8 mouse cellular contexts compared by ENCODE assay signal in the genomic region with DNA sequence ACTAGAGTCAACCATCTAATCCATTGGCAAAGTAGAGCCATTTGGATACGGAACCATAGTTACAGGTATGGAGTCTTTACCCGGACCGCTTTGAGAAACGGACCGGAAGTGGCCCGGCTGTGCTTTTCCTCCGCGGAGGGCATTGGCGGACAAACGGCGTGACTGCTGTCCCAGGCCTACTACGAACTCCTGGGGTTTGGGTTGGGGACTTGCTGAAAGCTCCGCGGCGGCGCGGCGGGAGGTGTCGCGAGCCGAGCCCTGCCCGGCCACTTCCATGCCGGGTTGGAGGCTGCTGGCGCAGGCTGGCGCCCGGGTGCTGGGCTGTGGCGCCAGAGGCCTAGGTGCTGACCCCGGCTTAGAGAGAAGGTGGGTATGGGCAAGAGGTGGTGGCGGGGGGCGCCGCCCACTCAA. TPM values are rescaled to one million over a fixed set of nuclear protein-coding genes. Genes with fewer than 3 reads are reported as not detected.
DNase-seq lines count a peak whose midpoint lies in the region; ATAC-seq and TF ChIP-seq lines count a peak whose summit lies in the region.

Mrpl3 (plus strand) TSS at position 93 of the 411 bp plus-strand sequence.

- no peaks in the 10 kb centered on the region for H3K27me3 ChIP-seq in ES-Bruce4 (ENCODE audit: control insufficient read depth, insufficient read depth, low read length, poor library complexity, severe bottlenecking)
- no peaks in the 10 kb centered on the region for H3K27me3 ChIP-seq in forebrain, embryonic 14.5 days (replicated peaks; ENCODE audit: control insufficient read depth, insufficient read depth, low read length)
- 0 out of 2 replicates have a peak, but pooled peaks cover 3% of the 10 kb centered on the region for H3K27me3 ChIP-seq in neural tube, embryonic 15.5 days (replicated peaks)

- peak; percentile 85 for DNase-seq in forebrain, embryonic 14.5 days (ENCODE audit: low spot score)
- peak; percentile 86 to 92 for DNase-seq in heart, postnatal 14 days
- DNase-seq in layer of hippocampus, adult 11-12 months (ENCODE audit: low spot score): peak; percentile 84
- peak; percentile 78 to 82 for DNase-seq in lung, adult 18-20 months
- DNase-seq in testis, postnatal 14 days (ENCODE audit: low spot score): peak; percentile 87

- TF ChIP-seq CTCF in ES-Bruce4 (IDR thresholded peaks at IDR 0.05; ENCODE audit: low read depth, low read length): no peak

- H3K4me1 ChIP-seq in ES-Bruce4 (ENCODE audit: control insufficient read depth, insufficient read depth, low read length): no peaks in the 10 kb centered on the region
- H3K4me1 ChIP-seq in forebrain, embryonic 14.5 days (ENCODE audit: control insufficient read depth, insufficient read depth, low read length): peaks cover 3% of the 10 kb centered on the region; the same call in 1 of the 2 replicates
- H3K4me1 ChIP-seq in neural tube, embryonic 15.5 days: peaks cover 23% of the 10 kb centered on the region

- H3K27ac ChIP-seq in ES-Bruce4 (ENCODE audit: insufficient read depth, low read length): no peak within 1 kb of the TSS
- H3K27ac ChIP-seq in forebrain, embryonic 14.5 days (ENCODE audit: low read depth, low read length): peak within 1 kb of the TSS; percentile 58
- H3K27ac ChIP-seq in neural tube, embryonic 15.5 days (replicated peaks): peak within 1 kb of the TSS; percentile 78

- H3K9me3 ChIP-seq in ES-Bruce4 (replicated peaks; ENCODE audit: control insufficient read depth, insufficient read depth, low read length, poor library complexity, severe bottlenecking): no peaks in the 10 kb centered on the region
- no peaks in the 10 kb centered on the region for H3K9me3 ChIP-seq in forebrain, embryonic 14.5 days (replicated peaks; ENCODE audit: control insufficient read depth, low read length)
- H3K9me3 ChIP-seq in neural tube, embryonic 15.5 days (replicated peaks): no peaks in the 10 kb centered on the region

- 1% methylated on average over 31 of the region's 31 CpGs for WGBS in forebrain, embryonic 14.5 days
- WGBS in neural tube, embryonic 15.5 days: under 1% methylated on average over 31 of the region's 31 CpGs

- H3K4me3 ChIP-seq in ES-Bruce4 (ENCODE audit: low read depth, low read length): peak within 1 kb of the TSS; percentile 76
- peak within 1 kb of the TSS; percentile 99 for H3K4me3 ChIP-seq in forebrain, embryonic 14.5 days (ENCODE audit: low read depth, low read length)
- H3K4me3 ChIP-seq in neural tube, embryonic 15.5 days (replicated peaks): peak within 1 kb of the TSS; percentile 100

- ATAC-seq in cerebellum, adult (ENCODE audit: insufficient number of reproducible peaks, low FRiP score, low TSS enrichment): peak; percentile 75
- ATAC-seq in forebrain, embryonic 14.5 days: peak; percentile 90
- ATAC-seq in neural tube, embryonic 15.5 days (ENCODE audit: low FRiP score): peak; percentile 79

- intact Hi-C loops in heart, postnatal 14 days (cut with DNase I): loop anchor here (5.0 kb wide), 1 partner anchor 339 kb away; no protein-coding TSS in a partner anchor

- no peak for TF ChIP-seq POLR2A in ES-Bruce4 (IDR thresholded peaks at IDR 0.05; ENCODE audit: insufficient read depth, low read length)

- H3K9ac ChIP-seq in ES-Bruce4 (ENCODE audit: low read depth, poor library complexity, severe bottlenecking): peak within 1 kb of the TSS; percentile 78
- peak within 1 kb of the TSS; percentile 96 for H3K9ac ChIP-seq in forebrain, embryonic 14.5 days (ENCODE audit: low read length)
- peak within 1 kb of the TSS; percentile 99 for H3K9ac ChIP-seq in neural tube, embryonic 15.5 days (replicated peaks)

- H3K4me2 ChIP-seq in forebrain, embryonic 14.5 days (ENCODE audit: low read length): peak within 1 kb of the TSS; percentile 84
- H3K4me2 ChIP-seq in neural tube, embryonic 15.5 days: peak within 1 kb of the TSS; percentile 68

- H3K36me3 ChIP-seq in ES-Bruce4 (ENCODE audit: control insufficient read depth, insufficient read depth, low read length, poor library complexity, severe bottlenecking): peaks cover 25% of the 10 kb centered on the region
- peaks cover 31% of the 10 kb centered on the region for H3K36me3 ChIP-seq in forebrain, embryonic 14.5 days (ENCODE audit: control insufficient read depth, insufficient read depth, low read length)
- peaks cover 27% of the 10 kb centered on the region for H3K36me3 ChIP-seq in neural tube, embryonic 15.5 days

- 0 out of 2 replicates have a peak, but pooled peaks have one; percentile 13 for TF ChIP-seq EP300 in ES-Bruce4 (IDR thresholded peaks at IDR 0.05; ENCODE audit: insufficient read depth, low read depth, low read length)

RNA-seq across cellular contexts. Expression of gene Mrpl3, which starts in this region (rescaled TPM):
- 61.4 and 66.1 TPM in 2 replicates for polyA plus RNA-seq in ES-Bruce4 (2011; ENCODE audit: insufficient read depth, insufficient read length, low read depth, missing spikeins)
- 106 and 108 TPM in 2 replicates for polyA plus RNA-seq in forebrain, embryonic 14.5 days (2014; fragmentation: Nextera tagmentation; extraction: Ambion mirVana)
- total RNA-seq in heart, postnatal 14 days (2021): 100 to 1,000 TPM; 131 to 144 TPM
- polyA plus RNA-seq in neural tube, embryonic 15.5 days (2015; fragmentation: Nextera tagmentation; extraction: Ambion mirVana): 87.3 and 103 TPM in 2 replicates
